Mouse (Mus musculus): ENCODE results near the gene Mblac2.

GRCm38 (mm10) chr13:81709805-81710204 is 1.3 kb upstream of the Mblac2 start:
- TF ChIP-seq CTCF (IDR thresholded peaks at IDR 0.05; ENCODE audit: borderline replicate concordance, control insufficient read depth, extremely low read depth, insufficient read depth, low read length, poor library complexity) = no peak
- TF ChIP-seq POLR2A (IDR thresholded peaks at IDR 0.05; ENCODE audit: control insufficient read depth, extremely low read depth, insufficient read depth, low read length, poor library complexity) = no peak
